Mouse (Mus musculus) left cerebral cortex, postnatal 25 days (tissue): Measurements from ENCODE around the gene Rspo1. TPM values are rescaled to one million over a fixed set of nuclear protein-coding genes. Genes with fewer than 3 reads are reported as not detected.
A peak's percentile ranks its signal among the peaks of the same experiment; 100 is the strongest.
"Not testable (repeated sequence)": the region's sequence is repeated elsewhere in the genome, so short reads cannot be mapped to it uniquely, and the experiment has no call there.

ENCODE experiments used
- DNase-seq, 2 experiments: peaks; one replicate each; pipeline ENCODE4 v3.0.0; 2022; ENCODE audit warnings: low spot score in 2 of 2, mixed read lengths in 1 of 2
- intact Hi-C: fragments of 180-260 bp; cut with DNase I; formaldehyde crosslinking; loops from one replicate; pipeline ENCODE4 v1.15.1; 2025
- total RNA-seq, 2 experiments: library from RNA; stranded (reverse); gene quantifications; 2 replicates each; pipeline ENCODE4 v1.2.3; 2021

Rspo1 gene
- 10 to 100 TPM; 12.7 to 13.2 TPM for total RNA-seq

DNA sequence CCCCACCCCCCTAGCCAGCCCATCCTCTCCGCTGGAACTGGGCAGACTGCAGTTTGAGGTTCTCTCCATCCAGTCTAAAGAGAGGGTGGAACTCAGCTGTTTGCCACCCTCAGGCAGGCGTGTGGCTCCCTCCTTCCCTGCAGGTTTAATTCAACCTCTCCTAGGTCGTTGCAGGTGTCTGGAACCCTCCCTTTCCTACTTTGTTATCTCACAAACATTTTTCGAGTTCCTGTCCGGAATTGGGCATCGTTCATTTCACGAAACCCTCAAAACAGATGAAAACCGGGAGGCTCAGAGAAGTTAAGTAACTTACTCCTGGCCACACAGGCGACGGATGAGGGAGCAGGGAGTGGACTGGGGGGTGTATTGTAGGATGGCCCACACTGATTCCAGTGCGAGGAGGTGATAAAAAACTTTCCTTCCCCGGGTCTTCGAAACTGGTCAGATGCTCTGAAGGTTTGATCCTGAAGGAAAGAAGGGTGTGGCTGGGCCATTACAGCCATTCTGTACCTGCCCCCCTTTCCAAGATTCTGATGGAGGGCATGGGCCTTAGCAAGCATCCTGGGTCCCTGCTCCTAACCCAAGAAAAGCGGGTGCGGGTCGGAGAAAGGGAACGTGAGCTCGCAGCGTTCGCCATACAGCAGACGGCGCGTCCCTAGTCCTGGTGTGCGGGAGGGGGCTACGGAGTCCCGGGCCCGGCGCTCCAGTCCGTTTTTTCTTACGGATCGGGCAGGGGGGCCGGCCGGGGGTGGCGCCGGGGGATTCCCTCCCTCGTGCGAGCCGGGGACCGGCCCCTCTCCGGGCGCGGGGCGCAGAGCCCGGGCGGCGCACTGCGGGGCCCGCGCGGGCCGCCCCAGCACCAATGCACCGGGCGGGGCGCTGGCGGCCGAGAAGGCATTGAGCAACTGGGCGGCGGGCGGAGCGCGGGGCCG lies at the start of gene Rspo1:
TSS of gene Rspo1 (plus strand) at position 760 of the 932 bp plus-strand sequence.
- intact Hi-C loops, result loop anchor here (2.0 kb wide), 1 partner anchor 35 kb away; no protein-coding TSS in a partner anchor

DNA sequence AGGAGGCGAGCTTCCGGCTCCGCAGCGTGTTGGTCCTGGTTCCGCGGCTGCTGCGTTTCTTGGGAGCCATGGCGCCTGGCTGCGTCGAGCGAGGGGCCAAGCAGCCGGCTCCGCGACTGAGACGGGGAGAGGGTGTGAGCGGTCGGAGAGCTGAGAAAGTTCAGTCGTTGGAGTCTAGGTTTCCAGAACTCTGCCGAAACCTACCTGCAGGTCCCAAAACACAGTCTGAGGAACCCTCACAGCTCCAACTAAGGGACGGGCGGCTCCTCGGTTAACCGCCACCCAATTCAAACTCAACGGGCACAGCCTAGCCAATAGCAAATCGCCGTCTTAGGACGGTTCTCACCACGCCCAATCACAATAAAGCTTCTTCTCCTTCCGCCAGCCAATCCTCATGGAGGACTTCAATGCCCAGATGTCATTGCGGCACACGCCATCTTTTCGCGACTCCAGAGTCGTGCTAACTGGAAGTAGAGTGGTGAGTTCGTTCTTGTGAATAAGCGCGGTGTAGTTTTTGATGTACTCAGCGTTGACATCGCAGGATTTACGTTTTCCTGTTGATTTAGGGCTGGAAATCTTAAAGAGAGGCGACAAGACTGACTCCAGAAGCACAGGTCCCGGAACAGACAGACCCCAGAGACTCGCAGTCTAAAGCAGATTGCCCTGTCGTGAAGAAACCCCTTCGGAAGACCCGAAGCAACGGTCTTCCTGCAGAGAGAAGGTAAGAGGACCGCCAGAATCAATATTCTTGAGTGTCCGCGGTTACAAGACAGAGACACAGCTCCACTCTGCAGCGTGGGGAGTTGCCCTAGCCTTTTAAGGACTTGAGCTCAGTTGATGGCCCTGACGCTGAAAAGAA lies 49.4 kb upstream of the Rspo1 start, which contains the start of gene 9930104L06Rik:
TSS of gene 9930104L06Rik (plus strand) at position 436 of the 859 bp plus-strand sequence.
- peak; percentile 97 to 99 for DNase-seq
- intact Hi-C loops, result loop anchor here (5.0 kb wide), 1 partner anchor 75 kb away; the partner anchor contains the start of gene Maneal

More for the DNA sequence above, at the start of gene Rspo1:
- no peak for DNase-seq

DNA sequence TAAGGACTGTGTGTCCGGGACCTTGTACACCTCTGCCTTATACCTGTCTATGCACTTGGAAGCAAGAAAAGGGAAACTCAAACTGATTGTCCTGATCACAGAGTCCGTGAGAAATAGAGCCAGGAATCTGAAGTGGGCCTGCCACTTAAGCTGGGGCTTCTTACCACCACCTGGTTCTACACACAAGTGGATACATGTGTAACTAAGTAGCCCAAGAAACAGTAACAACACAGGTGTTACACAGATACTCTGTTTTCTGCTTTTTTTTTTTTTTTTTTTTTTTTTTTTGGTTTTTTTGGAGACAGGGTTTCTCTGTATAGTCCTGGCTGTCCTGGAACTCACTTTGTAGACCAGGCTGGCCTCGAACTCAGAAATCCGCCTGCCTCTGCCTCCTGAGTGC lies 47.0 kb upstream of the Rspo1 start, which contains the start of gene Cdca8:
TSS of gene Cdca8 (minus strand) at position 101 of the 400 bp plus-strand sequence.
- not testable (repeated sequence) for DNase-seq
- intact Hi-C loops, result loop anchor here (5.0 kb wide), 1 partner anchor 77 kb away; the partner anchor contains the start of gene Maneal

DNA sequence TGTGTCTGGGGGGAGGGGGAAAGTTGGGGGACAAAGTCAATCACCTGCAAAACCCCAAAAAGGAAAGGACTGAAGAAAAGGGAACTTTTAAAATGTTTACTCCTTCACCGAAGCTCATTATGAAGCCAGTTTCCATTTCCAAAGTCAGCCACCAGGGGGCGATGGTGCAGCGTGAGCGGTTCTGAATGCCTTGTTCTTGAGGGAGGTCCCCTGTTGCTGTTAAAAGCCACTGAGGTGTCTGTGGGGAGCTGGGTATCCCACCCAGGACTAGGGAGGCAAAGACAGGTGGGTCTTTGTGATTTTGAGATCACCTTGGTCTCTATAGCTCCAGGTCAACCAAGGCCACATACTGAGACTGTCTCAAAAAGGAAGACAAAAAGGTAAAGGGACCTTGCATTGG lies 43.2 kb upstream of the Rspo1 start:
- intact Hi-C loops, result loop anchor here (1.0 kb wide), 1 partner anchor 116 kb away; no protein-coding TSS in a partner anchor
- DNase-seq, result peak; percentile 64 to 71

DNA sequence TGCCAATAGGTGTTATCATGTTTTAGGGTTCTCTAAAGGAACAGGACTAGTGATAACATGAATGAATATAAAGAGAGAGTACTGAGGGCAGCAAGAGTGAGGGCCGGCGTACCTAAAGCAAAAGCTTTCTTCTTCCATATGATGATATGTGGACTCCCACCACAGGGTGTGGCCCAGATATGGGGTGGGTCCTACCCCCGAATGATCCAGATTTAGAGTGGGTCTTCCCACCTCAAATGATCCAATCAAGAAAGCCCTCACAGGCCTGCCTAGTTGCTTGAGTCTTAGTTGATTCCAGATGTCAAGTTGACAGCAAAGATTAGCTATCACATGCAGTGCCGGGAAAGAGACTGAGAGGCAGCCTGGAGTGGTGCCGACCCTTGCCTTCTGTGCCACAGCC lies 42.4 kb upstream of the Rspo1 start:
- intact Hi-C loops, result loop anchor here (1.0 kb wide), 1 partner anchor 116 kb away; no protein-coding TSS in a partner anchor
- DNase-seq, result no peak

DNA sequence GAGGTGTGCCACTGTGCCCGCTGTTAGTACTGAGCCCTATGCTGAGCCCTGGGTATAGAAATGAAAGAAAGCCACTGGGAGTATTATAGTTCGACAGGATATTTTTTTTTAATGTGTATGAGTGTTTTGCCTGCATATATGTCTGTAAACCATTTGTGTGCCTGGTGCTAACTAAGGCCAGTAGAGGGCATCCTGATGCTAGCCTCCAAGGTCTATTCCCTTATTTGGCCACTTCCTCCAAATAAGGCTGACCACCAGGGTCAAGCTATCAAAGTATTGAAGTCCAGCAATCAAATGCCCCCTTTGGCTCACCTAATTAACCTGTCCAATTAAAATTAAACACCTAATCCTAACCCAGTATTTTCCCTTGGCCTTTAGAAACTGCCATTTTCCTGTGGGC lies 41.3 kb upstream of the Rspo1 start:
- no peak for DNase-seq
- intact Hi-C loops, result no loop called here

DNA sequence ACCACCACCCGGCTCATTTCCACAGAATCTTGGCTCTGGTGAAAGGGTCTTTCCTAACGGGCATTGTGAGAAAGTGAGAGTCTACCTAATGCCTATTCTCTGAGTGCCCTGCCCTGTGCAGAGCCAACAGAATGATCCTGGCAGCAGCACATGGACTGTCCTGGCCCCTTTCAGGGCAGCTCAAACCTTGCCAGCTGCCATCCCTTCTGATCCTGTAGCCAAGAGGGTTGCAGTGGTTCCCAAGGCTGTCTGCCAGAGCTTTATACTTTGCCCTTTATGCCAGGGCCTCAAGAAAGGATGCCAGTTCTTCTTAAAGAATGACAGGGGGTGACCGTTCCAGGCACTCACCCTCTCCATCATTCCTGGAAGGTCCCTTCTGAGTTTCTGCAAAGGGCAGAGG lies 36.7 kb upstream of the Rspo1 start:
- DNase-seq, result no peak
- intact Hi-C loops, result no loop called here

DNA sequence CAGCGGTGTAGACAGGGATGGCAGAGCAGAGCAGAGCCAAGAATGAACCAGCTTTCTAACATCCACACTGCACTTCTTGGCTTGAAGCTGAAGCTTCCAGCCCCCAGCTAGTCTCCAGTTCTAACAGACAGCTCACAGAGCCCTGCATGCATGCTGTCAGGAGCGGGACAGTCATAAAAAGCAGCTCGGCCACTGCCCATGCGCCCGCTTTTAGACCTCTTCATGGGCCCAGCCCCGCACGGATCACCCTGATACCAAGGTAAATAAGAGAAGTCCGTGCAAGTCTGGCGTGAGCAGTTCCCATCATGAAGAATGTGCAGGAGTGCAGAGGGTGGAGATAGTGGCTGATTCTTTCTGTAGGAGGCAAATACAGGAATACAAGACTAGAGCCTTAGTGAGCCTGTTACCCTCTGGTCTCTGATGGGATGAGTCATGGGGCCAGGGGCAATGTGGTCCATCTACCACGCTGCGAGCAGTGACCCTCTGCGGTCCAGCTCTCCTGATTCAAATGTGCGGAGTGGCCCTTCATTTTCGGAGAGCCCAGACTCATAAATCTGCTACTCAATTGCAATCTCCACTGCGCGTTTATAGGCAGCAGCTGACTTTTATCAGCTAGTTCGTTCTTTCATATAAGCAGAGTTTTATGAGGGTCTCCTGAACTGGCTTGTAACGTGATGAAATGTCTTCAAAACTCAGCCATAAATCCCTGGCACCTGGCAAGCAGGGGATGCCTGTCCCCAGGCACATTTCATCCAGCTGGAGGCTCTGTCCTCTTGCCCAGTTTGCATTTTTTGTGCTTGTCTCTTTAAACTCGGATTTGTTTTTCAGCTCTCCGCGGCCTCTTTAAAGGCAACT lies 35.8 kb upstream of the Rspo1 start:
- DNase-seq, result no peak
- intact Hi-C loops, result no loop called here

DNA sequence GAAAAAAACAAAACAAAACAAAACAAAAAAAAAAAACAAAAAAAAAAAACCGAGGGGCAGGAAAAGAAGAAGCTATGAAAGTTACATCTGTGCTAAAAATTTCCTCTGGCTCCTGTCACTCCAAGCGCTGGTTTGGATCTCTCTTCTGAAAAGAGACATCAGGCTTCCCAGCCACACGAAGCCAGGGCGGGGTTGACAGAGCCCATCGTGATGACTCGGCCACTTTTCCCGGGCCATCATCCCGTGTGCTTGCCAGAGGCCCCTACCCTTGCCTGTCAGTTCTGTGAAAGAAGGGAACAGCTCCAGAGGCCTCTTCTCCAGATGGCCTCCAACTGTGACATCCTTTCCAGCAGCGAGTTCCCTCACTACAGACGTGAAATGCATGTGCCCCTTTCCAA lies 35.2 kb upstream of the Rspo1 start:
- intact Hi-C loops, result no loop called here
- DNase-seq, result no peak

DNA sequence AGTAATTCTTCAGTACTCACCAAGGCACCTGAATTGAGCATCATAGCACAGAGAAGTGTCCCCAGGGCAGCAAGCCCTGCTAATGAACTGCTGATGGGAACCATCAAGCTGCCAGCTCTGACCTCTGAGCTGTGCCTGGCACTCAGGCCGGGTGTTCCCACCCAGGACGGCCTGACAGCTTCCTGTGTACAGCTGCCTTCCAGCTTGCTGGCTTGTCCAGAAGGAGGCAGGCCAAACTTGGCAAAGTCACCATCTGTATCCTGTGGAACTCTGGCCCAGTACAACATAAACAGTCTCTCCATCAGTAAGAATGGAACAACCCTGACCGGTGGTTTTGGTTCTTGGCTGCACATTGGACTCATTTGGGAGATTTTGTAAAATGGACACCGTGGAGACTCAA lies 32.7 kb upstream of the Rspo1 start:
- no peak for DNase-seq
- intact Hi-C loops, result no loop called here

DNA sequence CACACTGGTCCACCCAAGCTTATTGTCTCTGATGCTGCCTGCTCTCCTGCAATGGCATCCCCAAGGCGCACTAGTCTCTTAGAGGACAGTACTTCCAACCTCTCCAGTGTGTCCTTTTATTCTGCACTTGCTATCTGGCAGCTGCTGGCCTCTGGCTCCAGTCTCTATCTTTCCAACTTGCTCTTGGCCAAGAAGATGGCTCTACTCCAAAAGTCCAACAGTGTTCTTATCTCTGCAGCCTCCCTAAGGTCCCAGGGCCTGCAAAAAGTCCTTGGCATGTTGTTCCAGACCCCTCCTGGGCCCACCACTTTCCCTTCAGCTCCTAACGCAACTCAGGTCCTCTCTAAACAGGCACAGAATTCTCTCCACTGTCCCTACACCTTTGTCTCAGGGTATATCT lies 28.9 kb upstream of the Rspo1 start:
- no peak for DNase-seq
- intact Hi-C loops, result no loop called here

DNA sequence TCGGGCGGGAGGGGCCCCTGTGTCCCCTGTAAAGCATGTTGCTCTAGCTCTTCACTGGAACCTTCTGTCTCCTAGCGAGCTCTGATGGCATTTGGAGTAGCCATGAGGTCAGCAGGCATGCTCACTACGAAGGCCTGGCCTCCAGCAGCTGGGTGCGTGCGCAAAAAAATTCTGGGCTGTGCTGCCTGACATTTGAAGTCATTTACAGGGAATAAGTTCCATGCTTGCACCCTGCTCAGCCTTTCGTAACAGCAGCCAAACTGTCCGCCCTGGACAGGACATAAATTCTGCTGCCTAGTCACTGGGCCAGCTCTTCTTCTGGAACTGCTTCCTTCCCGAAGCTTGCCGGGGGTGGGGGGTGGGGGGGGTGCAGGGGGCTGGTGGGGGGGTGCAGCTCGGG lies 27.2 kb upstream of the Rspo1 start:
- no peak for DNase-seq
- intact Hi-C loops, result no loop called here

DNA sequence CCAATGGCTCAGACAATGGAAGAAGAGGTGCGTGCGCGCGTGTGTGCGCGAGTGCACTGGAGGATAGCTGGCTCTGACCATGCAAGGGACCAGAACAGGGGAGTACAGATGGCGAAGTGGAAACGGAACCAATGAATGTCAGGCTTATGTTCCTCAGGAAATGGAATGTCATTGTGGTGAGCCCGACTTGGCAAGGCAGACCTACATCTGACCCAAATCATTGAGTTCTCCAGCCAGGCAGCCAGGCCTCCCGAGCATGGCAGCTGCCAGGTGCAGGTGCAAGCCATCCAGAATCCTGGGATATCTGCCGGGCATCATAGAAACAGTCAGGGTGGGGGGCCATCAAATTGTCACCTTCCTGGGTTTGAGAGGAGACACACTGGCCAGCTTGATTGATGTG lies 25.3 kb upstream of the Rspo1 start:
- no peak for DNase-seq
- intact Hi-C loops, result no loop called here

DNA sequence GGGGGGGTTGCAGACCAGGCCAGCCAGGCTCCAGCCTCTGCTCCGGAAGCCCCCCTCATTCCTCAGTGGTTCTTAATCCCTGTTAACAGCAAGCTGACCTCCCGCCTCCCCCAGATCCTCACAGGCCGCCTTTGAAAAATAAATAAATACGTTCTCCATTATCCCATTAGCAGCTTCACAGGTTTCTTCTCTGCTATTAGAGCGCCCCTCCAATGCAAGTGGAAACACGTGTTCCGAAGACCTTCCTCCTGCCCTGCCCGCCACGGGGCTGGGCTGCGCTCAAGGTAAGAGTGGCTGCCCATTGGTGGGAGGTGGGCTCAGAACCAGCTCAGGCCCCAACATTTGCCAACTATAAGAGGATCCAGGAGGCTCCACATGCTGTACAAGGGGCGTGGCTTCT lies 23.7 kb upstream of the Rspo1 start:
- no peak for DNase-seq
- intact Hi-C loops, result no loop called here

DNA sequence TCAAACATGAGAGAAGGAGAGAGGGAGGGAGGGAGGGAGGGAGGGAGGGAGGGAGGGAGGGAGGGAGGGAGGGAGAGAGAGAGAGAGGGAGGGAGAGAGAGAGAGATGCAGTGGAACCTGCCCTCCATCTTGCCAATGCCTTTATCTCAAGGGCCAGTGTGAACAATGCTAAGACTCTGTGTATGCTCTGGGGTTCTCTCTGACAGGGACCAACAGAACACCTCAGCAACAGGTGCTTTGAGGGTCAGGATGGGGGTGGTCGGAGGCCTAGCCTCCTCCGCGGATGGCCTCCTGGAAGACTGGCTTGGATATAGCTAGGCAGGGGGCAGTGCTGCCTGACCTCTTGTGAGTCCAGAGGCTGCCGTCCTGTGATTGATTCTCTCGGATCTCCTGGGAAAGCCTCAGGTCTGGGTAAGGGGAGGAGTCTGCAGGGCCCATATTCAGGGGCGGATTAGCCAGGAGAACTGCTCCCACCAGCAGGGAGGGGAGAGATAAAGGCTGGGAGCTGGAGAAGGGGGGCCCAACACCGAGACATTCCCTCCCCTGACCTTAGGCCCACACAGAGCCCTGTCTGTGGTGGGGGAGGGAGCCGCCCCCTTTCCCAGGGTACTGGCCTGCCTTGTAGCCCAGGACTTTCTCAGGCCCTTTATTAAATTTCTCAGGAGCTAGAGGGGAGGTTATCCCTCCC lies 21.2 kb upstream of the Rspo1 start:
- intact Hi-C loops, result no loop called here
- no peak for DNase-seq

DNA sequence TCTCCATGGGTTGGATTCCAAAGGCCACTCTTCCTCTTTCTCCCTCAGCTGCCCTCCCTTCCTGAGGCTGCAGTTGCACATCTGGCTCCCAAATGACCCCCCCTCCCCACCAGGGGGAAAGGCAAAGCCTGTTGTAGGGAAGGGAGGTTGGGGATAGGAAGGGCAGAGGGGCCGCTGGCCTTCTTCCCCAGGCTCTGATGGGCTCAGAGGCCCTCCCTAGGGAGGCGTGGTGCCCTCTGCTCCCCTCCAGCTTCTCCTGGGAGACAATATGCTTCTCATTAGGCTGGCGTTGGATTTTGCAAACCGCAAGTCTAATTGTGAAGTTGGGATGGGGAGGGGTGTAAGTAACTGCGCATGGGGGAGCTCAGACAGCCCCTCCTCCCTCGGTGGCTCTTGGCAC lies 17.5 kb upstream of the Rspo1 start:
- intact Hi-C loops, result no loop called here
- no peak for DNase-seq

DNA sequence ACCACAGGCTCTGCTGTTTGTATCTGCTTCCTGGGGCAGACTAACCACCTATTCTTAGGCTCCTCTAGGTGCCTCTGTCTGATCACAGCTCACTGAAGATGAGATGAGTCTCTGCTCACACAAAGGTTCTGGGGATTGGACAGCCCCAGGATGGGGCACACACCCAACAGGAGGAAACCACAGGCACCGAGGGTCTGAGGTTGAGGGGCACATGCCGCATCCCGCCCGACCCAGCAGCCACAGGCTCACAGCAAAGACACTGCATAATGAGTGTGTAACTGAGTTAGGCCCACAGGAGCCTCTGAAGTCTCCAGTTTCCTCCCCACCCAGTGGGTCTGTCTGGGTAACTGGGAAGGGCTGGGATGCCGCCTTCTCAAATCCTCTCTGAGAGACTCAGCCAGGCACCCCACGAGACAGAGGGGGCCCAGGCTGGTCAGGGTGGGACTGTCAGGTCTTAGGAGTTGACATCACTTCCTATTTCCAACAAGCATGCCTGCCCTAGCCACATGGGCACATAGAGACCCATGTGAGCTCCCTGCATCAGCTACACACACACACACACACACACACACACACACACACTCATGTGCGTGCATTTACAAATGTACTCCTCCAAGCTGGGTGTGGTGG lies 16.9 kb upstream of the Rspo1 start:
- DNase-seq, result no peak
- intact Hi-C loops, result no loop called here

DNA sequence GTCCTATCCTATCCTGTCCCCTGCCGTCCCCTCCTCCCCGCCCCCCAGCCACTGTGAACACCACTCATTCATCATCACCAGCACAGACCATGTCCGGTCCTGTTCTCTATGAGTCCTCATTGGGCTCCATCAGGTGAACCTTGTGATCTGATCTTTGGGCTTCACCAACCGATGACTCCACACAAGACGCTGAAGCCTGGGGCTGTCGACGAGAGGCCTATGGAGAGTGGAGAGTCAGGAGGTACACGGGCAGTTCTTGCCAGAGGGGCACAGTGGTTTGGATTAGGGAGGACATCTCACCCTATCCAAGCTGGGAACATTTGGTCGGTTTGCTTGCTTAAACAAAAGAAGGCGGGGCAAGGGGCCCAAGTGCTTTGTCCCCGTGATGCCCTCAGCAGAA lies 16.0 kb upstream of the Rspo1 start:
- DNase-seq, result no peak
- intact Hi-C loops, result no loop called here
